Mouse (Mus musculus) adrenal gland, postnatal 10 days (tissue): ENCODE results near the gene Asb1. TPM values are rescaled to one million over a fixed set of nuclear protein-coding genes. Genes with fewer than 3 reads are reported as not detected.

Experiments
- DNase-seq: peaks from one replicate; pipeline ENCODE4 v3.0.0; 2021; ENCODE audit warnings: mixed read lengths
- long read RNA-seq, 2 experiments: library from polyadenylated mRNA; stranded (forward); transcript quantifications; one replicate each; pipeline ENCODE4 v2.0.0; 2021
- total RNA-seq, 2 experiments: library from RNA; stranded (reverse); gene quantifications; 2 replicates each; pipeline ENCODE4 v1.2.3; 2021

Gene Asb1
- total RNA-seq: 10 to 100 TPM; 18.3 to 19.9 TPM
- long read RNA-seq, experiment 1, full-length matches to known transcripts: 18 of 27 reads
- long read RNA-seq, experiment 1, partial matches to known transcripts: 1 of 27 reads
- long read RNA-seq, experiment 1, other reads (novel, unspliced or antisense): 8 of 27 reads
- long read RNA-seq, experiment 2, full-length matches to known transcripts: 16 of 21 reads
- long read RNA-seq, experiment 2, partial matches to known transcripts: 1 of 21 reads
- long read RNA-seq, experiment 2, other reads (novel, unspliced or antisense): 4 of 21 reads

- peak; percentile 96 for DNase-seq
Measured at GRCm38 (mm10) chr1:91540271-91540826, at the start of gene Asb1. Gene Asb1 (plus strand): TSS chr1:91540544.

DNA sequence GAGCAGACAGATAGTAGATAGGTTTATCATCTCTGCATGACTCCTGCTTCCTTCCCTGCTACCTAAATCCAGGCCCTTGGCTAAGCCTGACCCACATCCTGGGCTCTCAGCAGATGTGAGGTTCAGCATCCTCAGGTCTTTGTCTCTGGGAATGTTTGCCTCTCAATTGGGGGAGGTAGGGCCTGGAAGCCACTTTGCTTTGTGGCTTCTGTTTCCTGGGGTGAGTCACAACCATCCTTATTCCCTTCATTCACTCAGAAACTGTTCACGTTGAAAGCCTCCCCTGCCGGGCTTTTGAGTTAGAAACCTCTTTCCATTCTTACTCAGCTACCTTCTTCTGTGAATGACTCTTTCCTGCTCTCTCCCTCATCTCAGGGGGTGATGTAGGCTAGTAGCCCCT, 47.6 kb upstream of the Asb1 start:
- no peak for DNase-seq

DNA sequence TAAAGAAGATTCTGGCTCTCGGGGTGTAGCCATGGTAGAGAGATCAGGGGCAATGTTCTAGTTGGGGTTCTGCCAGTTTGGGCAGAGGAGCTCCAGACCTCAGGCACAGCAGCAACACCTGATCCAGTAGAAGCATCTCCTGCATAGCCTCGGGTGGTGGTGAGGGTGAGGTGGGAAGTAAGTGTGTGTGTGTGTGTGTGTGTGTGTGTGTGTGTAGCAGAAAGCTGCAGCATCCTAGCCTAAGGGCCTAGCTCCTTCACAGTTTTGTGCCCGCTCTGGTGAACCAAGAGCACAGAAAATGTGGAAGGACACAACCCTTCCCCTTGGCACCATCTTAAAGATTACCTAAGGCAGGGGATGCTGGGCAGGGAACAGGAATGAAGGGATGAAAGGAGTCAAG, 46.4 kb upstream of the Asb1 start:
- no peak for DNase-seq

GRCm38 (mm10) chr1:91494457-91495140, 45.7 kb upstream of the Asb1 start, which contains the start of gene Traf3ip1:
Gene Traf3ip1 (plus strand): TSS chr1:91494647.
- peak; percentile 97 for DNase-seq

GRCm38 (mm10) chr1:91495321-91495720, 45.0 kb upstream of the Asb1 start:
- no peak for DNase-seq

DNA sequence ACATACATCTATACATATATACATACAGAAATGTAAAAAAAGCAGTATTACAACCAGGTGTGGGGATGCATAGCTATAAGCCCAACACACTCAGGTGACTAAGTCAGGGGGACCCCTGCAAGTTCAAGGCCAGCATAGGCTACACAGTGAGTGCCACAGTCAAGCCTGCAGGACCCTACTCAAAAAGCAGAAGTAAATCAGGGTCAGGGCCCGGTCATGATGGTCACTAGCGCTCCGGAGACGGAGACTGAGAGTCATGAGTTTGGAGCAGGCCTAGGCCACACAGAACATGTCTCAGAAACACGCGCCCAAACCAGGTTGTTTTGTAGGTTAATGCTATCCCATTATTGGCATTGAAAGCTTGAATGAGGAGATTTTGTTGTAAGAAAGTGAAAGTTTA, 41.8 kb upstream of the Asb1 start:
- DNase-seq: no peak

- no peak for DNase-seq
Measured at GRCm38 (mm10) chr1:91504615-91505014, 35.7 kb upstream of the Asb1 start.

DNA sequence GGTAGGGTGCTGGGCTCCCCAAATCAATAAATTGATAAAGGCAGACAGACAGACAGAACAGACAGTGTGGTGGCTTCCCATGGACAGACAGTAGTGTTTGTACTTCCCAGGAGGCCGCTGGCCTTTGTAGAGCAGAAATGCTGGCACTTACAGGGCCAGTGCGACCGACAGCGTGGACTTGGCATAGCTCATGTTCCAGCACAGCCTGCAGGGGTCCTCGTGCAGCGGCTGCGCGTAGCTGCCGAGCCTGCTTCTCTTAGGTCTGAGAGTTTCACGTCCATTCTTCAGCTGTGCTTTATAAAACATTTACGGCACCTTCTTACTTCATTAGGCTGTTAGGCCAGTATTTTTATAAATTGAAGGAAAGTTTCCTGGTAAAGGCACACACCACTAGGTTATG, 25.4 kb upstream of the Asb1 start:
- no peak for DNase-seq

- DNase-seq: no peak
Measured at GRCm38 (mm10) chr1:91515642-91516041, 24.7 kb upstream of the Asb1 start.

- peak; percentile 71 for DNase-seq
Measured at GRCm38 (mm10) chr1:91523759-91524158, 16.6 kb upstream of the Asb1 start.

DNA sequence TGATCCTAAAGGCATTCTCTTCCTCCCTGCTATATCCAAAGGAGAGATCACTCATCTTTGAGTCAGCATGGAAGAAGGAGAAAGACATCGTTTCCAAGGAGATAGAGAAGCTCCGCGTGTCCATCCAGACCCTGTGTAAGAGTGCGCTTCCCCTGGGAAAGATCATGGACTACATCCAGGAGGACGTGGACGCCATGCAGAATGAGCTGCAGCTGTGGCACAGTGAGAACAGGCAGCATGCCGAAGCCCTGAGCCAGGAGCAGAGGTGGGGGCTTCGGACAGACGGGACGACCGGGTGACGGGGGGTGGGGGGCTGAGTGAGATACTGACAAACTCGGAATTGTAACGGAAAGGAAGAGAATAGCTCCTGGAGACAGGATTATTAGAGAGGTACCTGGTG, 14.5 kb upstream of the Asb1 start:
- no peak for DNase-seq

GRCm38 (mm10) chr1:91530166-91530565, 10.2 kb upstream of the Asb1 start:
- no peak for DNase-seq

GRCm38 (mm10) chr1:91532243-91532642, 8.1 kb upstream of the Asb1 start:
- DNase-seq: no peak

GRCm38 (mm10) chr1:91532892-91533291, 7.5 kb upstream of the Asb1 start:
- DNase-seq: no peak

- DNase-seq: no peak
Measured at GRCm38 (mm10) chr1:91533483-91533882, 6.9 kb upstream of the Asb1 start.

GRCm38 (mm10) chr1:91533961-91534723, 6.2 kb upstream of the Asb1 start:
- no peak for DNase-seq

- DNase-seq: no peak
Measured at GRCm38 (mm10) chr1:91537786-91538569, 2.4 kb upstream of the Asb1 start.

GRCm38 (mm10) chr1:91538570-91538929, 1.8 kb upstream of the Asb1 start:
- DNase-seq: no peak

- DNase-seq: no peak
Measured at GRCm38 (mm10) chr1:91539246-91539645, 1.1 kb upstream of the Asb1 start.

- peak; percentile 31 for DNase-seq
Measured at GRCm38 (mm10) chr1:91539704-91540270, 557 bp upstream of the Asb1 start.

GRCm38 (mm10) chr1:91541042-91541592, 773 bp downstream of the Asb1 start:
- DNase-seq: no peak
